Mouse (Mus musculus) cortical plate, adult 2 months (tissue): Measurements from ENCODE around the gene Hoxc4. TPM values are rescaled to one million over a fixed set of nuclear protein-coding genes. Genes with fewer than 3 reads are reported as not detected.
A peak's percentile ranks its signal among the peaks of the same experiment; 100 is the strongest.

Source experiments
- H3K27ac ChIP-seq: fragments of 200-500 bp; 2 replicates; pipeline ENCODE4 v1.5.1; 2012; ENCODE audit warnings: low read length, control low read depth, inconsistent platforms; ENCODE audit not compliant: insufficient read depth
- H3K4me1 ChIP-seq: fragments of 200-500 bp; 2 replicates; pipeline ENCODE4 v1.6.1; 2011; ENCODE audit warnings: low read length; ENCODE audit not compliant: control insufficient read depth, insufficient read depth
- H3K4me3 ChIP-seq: fragments of 200-500 bp; 2 replicates; pipeline ENCODE4 v1.5.1; 2011; ENCODE audit warnings: mild to moderate bottlenecking, low read length, control low read depth; ENCODE audit not compliant: insufficient read depth
- CTCF ChIP-seq: fragments of 200-500 bp; IDR thresholded peaks from 2 replicates; pipeline ENCODE4 v1.5.1; 2011; ENCODE audit warnings: mild to moderate bottlenecking, control low read depth, low read length; ENCODE audit not compliant: insufficient read depth; ENCODE audit errors: extremely low read depth
- POLR2A ChIP-seq: fragments of 200-500 bp; IDR thresholded peaks from 2 replicates; pipeline ENCODE4 v1.6.1; 2011; ENCODE audit warnings: mild to moderate bottlenecking, low read length, control low read depth; ENCODE audit not compliant: insufficient read depth; ENCODE audit errors: extremely low read depth
- polyA plus RNA-seq: library from polyadenylated mRNA; depleted of rRNA; stranded (reverse); fragments of >200 nt; gene quantifications from 2 replicates; pipeline ENCODE4 v1.2.3, GENCODE M21; 2012

Hoxc4 gene
- polyA plus RNA-seq, 1 experiment: not detected

DNA sequence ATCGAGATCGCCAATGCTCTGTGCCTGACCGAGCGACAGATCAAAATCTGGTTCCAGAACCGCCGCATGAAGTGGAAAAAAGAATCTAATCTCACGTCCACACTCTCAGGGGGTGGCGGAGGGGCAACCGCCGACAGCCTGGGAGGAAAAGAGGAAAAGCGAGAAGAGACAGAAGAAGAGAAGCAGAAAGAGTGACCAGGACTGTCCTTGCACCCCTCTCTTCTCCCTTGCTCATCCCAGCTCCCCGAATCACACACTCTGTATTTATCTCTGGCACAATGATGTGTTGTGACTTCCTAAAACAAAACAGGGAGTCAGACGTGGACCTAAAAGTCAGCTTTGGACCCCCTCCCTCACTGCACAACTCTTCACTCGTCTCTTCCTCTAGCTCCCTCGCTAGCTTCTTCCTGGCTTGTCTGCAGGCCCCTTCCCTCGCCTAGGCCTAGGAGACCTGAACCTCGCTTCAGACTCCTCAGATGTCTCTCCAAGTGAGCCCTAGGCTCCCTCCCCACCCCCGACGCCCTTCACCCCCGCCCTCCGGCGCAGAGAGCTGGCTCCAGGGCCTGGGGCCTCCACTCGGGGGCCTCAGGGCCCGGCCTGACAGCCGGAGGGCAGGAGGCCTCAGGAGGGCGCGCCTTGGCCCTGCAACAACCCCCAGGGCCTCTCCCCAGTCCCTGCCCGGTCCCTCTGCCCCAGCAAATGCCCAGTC is 7.7 kb upstream of the Hoxc4 start:
- Histone ChIP-seq H3K27ac (no peak overlapping the region), H3K4me1 (no peaks in the 10 kb centered on the region), H3K4me3 (no peak overlapping the region)
- TF ChIP-seq CTCF (no peak), POLR2A (no peak)

DNA sequence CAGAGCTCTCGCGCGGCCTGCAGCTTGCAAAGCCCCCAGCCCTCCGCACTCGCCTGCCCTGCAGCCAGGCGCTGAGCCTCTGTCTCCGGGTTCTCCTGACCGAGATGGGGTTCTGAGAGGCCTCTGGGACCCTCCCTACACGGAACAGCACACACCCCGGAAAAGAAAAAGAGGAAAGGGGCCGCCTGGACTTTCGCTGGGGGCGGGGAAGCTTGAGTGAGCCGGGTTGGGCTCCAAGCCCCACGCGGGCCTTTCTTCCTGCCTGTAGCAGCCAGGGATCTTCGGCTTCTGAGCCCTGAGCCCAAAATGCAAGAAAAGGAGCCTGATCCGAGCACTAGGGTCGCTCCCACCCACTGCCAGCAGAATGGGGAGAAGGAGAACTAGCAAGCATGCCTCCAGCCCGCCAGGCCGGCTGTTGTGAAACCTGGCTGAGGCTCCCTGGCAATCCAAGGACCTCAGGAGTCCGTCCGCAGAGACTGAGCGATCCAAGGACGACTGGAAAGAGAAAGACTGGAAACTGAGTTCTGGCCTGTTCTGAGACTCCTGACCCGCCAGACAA is 6.7 kb upstream of the Hoxc4 start:
- no peak overlapping the region for H3K4me3 ChIP-seq
- no peaks in the 10 kb centered on the region for H3K4me1 ChIP-seq
- TF ChIP-seq POLR2A: no peak
- no peak for TF ChIP-seq CTCF
- H3K27ac ChIP-seq: no peak overlapping the region

DNA sequence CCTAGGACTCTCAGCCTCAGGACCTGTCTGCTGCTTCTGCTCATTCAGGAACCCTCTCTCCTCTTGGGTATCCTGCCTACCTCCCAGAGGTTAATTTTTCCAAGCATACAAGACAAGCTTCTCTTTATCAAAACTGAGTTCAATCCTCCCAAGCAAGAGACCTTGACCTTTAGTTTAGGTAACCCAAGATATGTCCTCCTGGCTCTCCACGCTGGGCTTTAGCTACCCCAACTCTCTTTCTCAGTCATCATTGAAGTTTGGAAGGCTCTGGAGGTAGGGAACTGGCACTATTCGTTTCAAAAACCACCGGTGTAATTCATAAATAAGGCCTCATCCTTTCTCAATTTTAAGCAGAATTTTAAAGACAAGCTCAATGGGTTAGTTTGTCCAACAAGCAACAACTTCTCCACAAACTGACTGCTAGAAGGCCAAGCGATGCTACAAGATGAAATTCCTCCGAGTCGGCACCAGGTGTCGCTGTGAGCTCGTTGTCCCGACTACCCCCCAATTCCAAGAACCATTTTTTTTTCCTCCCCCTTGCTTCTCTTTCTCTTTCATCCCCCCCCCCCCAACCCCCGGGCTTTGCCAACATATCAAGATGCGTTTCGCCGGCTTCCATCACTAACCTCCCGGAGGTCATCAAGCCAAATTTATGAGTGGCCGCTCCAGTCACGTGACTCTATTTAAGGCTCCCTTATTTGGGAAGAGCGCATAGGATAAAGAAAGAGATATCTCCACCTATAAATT is 5.3 kb upstream of the Hoxc4 start:
- H3K4me3 ChIP-seq: no peak overlapping the region
- TF ChIP-seq CTCF (peak; percentile 85), POLR2A (no peak)
- H3K4me1 ChIP-seq: no peaks in the 10 kb centered on the region
- no peak overlapping the region for H3K27ac ChIP-seq

DNA sequence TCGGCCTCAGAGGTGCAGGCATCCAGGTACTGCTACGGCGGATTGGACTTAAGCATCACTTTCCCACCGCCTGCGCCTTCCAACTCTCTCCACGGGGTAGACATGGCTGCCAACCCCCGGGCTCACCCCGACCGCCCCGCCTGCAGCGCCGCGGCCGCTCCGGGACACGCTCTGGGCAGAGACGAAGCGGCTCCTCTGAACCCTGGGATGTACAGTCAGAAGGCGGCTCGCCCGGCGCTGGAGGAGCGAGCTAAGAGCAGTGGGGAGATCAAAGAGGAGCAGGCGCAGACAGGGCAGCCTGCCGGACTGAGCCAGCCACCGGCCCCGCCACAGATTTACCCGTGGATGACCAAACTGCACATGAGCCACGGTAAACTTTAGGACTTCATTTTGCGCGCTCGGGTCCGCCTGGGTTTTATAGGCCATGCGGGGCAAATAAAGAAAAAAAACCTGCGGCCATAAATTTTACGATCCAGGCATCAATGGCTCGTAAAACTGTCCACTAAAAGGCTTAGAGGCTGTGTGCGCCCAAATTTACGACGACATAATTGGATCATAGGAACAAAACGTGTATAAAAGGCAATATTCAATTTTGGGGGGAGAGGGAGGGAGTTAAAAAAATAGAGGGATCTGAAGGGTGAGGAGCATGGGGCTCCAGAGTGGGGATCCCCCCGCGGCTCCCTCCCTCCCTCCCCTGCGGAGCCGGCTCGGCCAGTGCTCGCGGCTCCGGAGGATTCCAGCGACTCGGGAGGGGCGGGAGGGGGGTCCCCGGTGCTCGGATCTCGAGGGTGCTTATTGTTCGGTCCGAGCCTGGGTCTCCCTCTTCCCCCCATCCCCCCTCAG is 4.3 kb upstream of the Hoxc4 start:
- Histone ChIP-seq H3K4me1 (no peaks in the 10 kb centered on the region), H3K27ac (no peak overlapping the region), H3K4me3 (no peak overlapping the region)
- TF ChIP-seq POLR2A (no peak), CTCF (no peak)

DNA sequence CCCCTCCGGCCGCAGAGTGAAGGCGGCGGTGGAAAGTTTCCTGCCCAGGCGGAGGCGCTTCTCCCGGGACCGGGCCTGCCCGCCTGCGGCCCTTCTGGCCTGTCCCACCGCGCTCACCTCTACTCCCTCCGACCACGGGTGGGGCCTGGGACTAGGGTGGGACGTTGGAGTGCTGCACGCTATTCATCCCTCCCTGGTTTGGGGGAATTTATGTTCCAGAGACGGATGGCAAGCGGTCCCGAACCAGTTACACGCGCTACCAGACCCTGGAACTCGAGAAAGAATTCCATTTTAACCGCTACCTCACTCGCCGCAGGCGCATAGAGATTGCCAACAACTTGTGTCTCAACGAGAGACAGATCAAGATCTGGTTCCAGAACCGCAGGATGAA is 3.7 kb upstream of the Hoxc4 start:
- H3K4me3 ChIP-seq: no peak overlapping the region
- no peaks in the 10 kb centered on the region for H3K4me1 ChIP-seq
- TF ChIP-seq CTCF: no peak
- no peak for TF ChIP-seq POLR2A
- H3K27ac ChIP-seq: no peak overlapping the region

DNA sequence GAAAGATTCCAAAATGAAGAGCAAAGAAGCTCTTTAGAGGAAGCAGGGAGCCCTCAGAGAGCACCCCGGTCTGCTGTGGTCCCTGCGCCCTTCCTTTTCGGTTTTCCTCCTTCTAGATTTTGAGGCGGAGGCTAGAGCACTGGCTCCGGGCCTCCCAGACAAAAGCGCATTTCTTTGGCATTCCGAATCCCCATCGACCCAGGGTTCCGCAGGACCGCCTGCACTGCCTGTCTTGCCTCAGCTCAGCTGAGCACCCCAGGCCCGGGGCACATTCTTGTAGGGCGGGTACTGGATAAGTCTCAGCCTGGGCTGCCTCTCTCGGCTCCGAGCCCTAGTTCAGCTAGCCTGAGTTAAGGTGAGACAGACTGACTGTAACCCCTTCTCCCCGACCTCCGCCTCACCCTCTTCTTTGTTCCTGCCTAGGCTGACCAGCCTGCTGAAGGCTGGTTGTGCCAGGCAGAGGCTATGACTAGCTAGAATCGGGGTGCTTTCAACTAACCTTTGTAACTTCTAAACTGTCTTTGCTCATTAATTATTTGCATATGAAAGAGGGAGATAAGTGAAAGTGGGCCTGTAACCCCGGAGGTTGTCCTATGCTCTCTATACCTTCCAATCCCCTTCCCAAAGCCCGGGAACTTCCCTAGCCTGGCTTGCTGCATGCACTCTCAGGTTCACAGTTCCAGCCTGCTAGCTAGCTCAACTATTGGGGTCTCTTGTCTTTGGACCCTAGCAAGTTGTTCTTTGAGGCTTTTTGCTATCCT is 3.1 kb upstream of the Hoxc4 start:
- TF ChIP-seq CTCF (no peak), POLR2A (no peak)
- no peaks in the 10 kb centered on the region for H3K4me1 ChIP-seq
- no peak overlapping the region for H3K27ac ChIP-seq
- H3K4me3 ChIP-seq: no peak overlapping the region

DNA sequence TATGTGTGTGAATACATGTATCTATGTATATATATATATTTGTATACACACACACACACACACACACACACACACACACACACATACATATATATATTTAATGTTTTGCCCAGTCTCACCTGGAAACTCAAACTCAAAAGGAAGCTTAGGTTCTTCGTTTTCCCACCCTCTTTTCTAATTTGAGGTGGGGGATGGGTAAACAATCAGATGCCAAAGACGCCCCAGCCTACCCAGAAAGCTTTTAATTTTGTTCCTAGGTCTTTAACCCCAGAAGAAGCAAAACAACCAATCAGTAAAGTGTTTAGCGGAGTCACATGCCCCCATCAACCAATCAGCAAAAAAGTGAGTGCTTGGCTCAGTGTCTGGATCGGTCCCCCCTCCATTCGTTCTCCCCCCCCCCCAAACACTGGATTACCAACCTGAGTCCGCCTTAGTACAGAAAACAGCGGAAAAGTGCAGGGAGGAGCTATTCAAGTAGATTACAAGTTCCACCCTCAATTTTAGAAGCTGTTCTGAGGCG is 2.2 kb downstream of the Hoxc4 start:
- Histone ChIP-seq H3K27ac (no peak overlapping the region), H3K4me3 (no peak overlapping the region), H3K4me1 (no peaks in the 10 kb centered on the region)
- TF ChIP-seq CTCF (no peak), POLR2A (no peak)

DNA sequence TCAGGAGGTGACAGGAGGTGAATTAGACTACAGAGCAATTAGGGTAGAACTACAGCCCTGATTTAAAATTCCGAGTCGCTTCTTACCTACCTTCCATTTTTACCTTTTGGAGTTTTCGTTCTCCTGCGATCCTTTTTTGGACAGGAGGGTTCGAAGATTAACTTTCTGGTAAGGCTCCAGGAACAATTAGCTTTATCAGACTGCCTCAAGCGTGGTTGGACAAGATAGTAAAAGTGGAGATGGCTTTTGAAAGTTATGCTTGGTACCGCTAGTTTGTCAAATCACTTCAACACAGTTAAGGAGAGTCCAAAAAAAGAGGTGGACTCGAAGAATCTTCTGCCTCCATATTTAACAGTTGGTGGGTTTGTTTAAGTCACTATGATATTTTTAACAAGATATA is 2.8 kb downstream of the Hoxc4 start:
- Histone ChIP-seq H3K4me1 (no peaks in the 10 kb centered on the region), H3K4me3 (no peak overlapping the region), H3K27ac (no peak overlapping the region)
- TF ChIP-seq POLR2A (no peak), CTCF (no peak)

DNA sequence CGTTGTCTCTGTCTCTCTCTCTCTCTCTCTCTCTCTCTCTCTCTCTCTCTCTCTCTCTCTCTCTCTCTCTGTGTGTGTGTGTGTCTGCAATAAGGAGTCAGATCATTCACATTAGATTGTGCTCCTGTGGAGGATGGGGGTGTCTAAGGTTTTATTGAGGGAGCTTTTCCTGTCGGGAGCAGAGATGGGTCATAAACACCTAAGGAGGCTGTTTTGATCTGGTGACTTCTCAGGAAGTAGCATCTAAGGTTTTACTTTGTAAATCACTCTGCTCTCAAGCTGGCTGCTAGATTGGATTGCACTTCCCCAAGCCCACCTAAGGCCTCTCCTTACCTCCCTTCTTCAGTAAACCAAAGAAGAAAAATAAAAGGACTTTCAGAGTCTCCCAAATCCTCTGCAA is 5.4 kb downstream of the Hoxc4 start:
- no peak overlapping the region for H3K27ac ChIP-seq
- TF ChIP-seq POLR2A: no peak
- no peaks in the 10 kb centered on the region for H3K4me1 ChIP-seq
- no peak overlapping the region for H3K4me3 ChIP-seq
